Mouse (Mus musculus) c-Kit-positive CD71-positive TER-119-positive erythroid progenitor cells, embryonic 14.5 days (primary cell): ENCODE data around the gene Gm17359.

Source experiments
- DNase-seq: peaks from one replicate; pipeline ENCODE4 v3.0.0-alpha.2; 2013; ENCODE audit warnings: low spot score

The Gm17359 gene

GRCm38 (mm10) chr3:79349311-79349710, 12.8 kb downstream of the Gm17359 start:
- DNase-seq = no peak

- DNase-seq = no peak
Observed at GRCm38 (mm10) chr3:79358721-79359120, 22.3 kb downstream of the Gm17359 start.

GRCm38 (mm10) chr3:79360317-79361101, 24.0 kb downstream of the Gm17359 start:
- DNase-seq = no peak

- no peak for DNase-seq
Observed at GRCm38 (mm10) chr3:79366098-79366497, 29.6 kb downstream of the Gm17359 start.

- no peak for DNase-seq
Observed at GRCm38 (mm10) chr3:79368306-79368705, 31.8 kb downstream of the Gm17359 start.

GRCm38 (mm10) chr3:79370385-79370929, 34.0 kb downstream of the Gm17359 start:
- DNase-seq = no peak

GRCm38 (mm10) chr3:79371506-79372195, 35.2 kb downstream of the Gm17359 start:
- no peak for DNase-seq

GRCm38 (mm10) chr3:79373930-79374329, 37.5 kb downstream of the Gm17359 start:
- no peak for DNase-seq

- no peak for DNase-seq
Observed at GRCm38 (mm10) chr3:79378086-79378485, 41.6 kb downstream of the Gm17359 start.

- no peak for DNase-seq
Observed at GRCm38 (mm10) chr3:79379255-79379836, 42.9 kb downstream of the Gm17359 start.

- DNase-seq = no peak
Observed at GRCm38 (mm10) chr3:79379873-79380595, 43.6 kb downstream of the Gm17359 start.

- DNase-seq = no peak
Observed at GRCm38 (mm10) chr3:79381398-79381797, 44.9 kb downstream of the Gm17359 start.

- DNase-seq = no peak
Observed at GRCm38 (mm10) chr3:79385434-79386029, 49.1 kb downstream of the Gm17359 start.

- DNase-seq = no peak
Observed at GRCm38 (mm10) chr3:79389081-79389480, 52.6 kb downstream of the Gm17359 start.

- no peak for DNase-seq
Observed at GRCm38 (mm10) chr3:79400552-79400951, 64.1 kb downstream of the Gm17359 start.

GRCm38 (mm10) chr3:79402056-79402455, 65.6 kb downstream of the Gm17359 start:
- DNase-seq = no peak

GRCm38 (mm10) chr3:79408546-79408945, 72.1 kb downstream of the Gm17359 start:
- DNase-seq = no peak

- DNase-seq = no peak
Observed at GRCm38 (mm10) chr3:79409927-79410628, 73.6 kb downstream of the Gm17359 start.

GRCm38 (mm10) chr3:79410629-79410995, 74.2 kb downstream of the Gm17359 start:
- DNase-seq = no peak

GRCm38 (mm10) chr3:79411666-79412065, 75.2 kb downstream of the Gm17359 start:
- no peak for DNase-seq

- DNase-seq = no peak
Observed at GRCm38 (mm10) chr3:79413492-79413891, 77.0 kb downstream of the Gm17359 start.
